Mouse (Mus musculus): ENCODE data around the gene Tma7.

Gene Tma7

GRCm38 (mm10) chr9:109082124-109082800 lies at the start of gene Tma7, which contains the start of gene Ccdc51:
Tma7 (minus strand) TSS chr9:109082587.
Ccdc51 (plus strand) TSS chr9:109082493.
- DNase-seq (ENCODE audit: low read depth), result peak; percentile 96

DNA sequence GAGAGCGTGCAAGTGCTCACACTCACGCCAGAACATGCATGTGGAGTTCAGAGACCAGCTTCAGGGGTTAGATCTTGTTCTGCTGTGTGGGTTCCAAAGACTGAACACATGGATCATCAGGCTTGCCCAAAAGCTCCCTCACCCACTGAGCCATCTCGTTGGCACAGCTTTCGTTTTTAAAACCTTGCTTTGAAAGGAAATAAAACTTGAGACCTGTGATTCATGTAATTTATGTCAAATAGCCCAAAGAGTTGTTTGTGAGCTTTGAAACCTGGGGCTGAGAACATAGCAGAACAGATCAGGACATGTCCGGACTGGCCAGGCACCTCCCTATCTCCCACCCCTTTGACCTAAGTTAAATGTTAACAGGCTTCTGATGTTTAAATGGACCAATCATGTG lies 47.7 kb upstream of the Tma7 start:
- no peak for DNase-seq (ENCODE audit: low read depth)

- DNase-seq (ENCODE audit: low read depth), result peak; percentile 19
Observed at GRCm38 (mm10) chr9:109128211-109128610, 45.8 kb upstream of the Tma7 start.

DNA sequence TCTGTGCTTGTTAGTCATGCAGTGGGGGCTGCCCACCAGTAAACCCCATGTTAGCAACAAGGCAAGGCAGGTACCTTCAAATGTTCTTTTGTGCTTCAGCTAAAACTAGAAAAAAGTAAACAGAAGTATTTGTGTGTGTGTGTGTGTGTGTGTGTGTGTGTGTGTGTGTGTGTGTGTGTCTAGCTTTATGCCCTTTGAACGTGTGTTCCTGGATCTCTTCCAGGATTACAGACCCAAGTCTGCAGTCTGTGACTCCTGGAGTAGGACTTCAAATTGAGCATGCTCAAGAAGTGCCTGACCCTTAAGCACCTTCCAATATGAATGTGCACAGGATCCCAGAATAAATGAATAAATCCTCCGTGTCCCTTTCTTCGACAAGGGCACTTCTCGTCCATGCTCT lies 44.7 kb upstream of the Tma7 start:
- no peak for DNase-seq (ENCODE audit: low read depth)

DNA sequence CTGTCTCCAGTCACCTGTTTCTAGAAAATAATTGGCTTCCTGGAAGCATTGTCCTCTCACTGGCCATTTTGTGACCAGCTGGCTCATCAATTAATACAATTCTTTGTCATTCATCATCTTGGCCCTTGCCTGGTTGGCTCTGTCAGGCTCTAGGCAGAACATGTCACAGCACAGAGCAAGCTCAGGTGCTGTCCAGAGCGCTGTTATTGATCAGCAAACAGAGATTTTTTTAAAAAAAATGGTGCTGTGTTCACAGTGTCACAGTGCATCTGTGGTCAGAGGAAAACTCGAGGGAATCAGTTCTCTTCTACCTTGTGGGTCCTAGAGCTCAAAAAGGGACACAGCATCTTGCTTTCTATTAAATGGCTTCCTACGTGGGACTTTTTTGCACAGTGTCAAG lies 43.1 kb upstream of the Tma7 start:
- no peak for DNase-seq (ENCODE audit: low read depth)

GRCm38 (mm10) chr9:109125043-109125442 lies 42.7 kb upstream of the Tma7 start:
- DNase-seq (ENCODE audit: low read depth), result no peak

GRCm38 (mm10) chr9:109124164-109124563 lies 41.8 kb upstream of the Tma7 start:
- DNase-seq (ENCODE audit: low read depth), result no peak

DNA sequence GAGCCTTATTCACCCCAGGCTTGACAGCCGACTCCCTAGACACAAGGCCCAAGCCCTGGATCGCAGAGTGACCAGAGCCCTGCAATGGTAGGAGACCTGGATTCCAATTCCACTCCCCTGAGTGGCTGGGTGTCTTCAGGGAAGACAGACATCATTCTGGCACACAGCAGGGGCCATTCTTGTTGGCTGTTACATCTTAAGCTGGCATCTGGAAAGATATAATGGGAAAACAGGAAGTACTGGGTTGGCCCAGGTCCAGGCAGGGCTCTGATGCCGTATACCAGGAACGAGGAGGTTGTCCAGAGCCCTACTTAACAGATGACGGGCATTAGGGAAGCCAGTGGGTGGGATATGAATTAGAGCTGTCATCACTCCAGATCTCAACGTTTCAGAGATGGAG lies 40.9 kb upstream of the Tma7 start:
- no peak for DNase-seq (ENCODE audit: low read depth)

- peak; percentile 64 for DNase-seq (ENCODE audit: low read depth)
Observed at GRCm38 (mm10) chr9:109122553-109123085, 40.2 kb upstream of the Tma7 start.

- no peak for DNase-seq (ENCODE audit: low read depth)
Observed at GRCm38 (mm10) chr9:109120956-109121355, 38.6 kb upstream of the Tma7 start.

DNA sequence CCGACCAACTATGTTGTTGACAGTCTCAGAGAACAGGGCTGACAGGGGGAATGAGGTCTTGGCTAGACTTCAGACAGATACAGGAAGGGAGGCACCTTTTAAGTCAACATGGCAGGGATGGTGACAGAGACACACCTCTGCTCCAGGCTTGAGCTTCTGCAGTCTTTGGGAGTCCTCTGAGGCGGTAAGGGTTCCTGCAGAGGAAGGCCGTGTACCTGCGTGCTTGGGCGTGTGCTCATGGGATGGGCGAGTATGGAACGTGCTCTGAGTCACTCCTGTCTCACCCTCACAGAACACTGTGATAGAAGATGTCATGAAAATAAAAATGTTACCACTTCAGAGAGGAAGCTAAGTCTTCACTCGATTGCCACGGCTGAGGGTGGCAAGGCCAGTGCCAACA lies 37.2 kb upstream of the Tma7 start:
- no peak for DNase-seq (ENCODE audit: low read depth)

- DNase-seq (ENCODE audit: low read depth), result no peak
Observed at GRCm38 (mm10) chr9:109118106-109118505, 35.7 kb upstream of the Tma7 start.

DNA sequence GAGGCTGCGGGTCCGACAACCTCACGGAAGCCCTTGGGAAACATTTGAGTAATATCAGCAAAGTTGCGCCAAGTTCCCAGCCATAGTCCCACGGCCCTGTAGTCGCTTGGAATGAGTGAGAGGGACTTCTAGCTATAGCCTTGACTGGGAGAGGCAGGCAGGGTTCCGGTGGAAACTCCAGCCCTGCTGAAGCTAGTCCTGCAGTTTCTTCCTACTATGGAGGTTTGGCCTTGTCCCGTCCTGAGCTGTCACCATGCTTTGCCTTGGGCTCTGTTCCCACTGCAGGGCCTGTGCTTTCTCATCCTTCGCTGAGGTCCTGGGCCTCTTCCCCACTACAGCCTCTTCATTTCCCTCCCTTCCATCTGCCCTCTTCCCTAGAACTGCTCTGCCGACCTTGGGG lies 33.8 kb upstream of the Tma7 start:
- DNase-seq (ENCODE audit: low read depth), result no peak

GRCm38 (mm10) chr9:109114871-109115270 lies 32.5 kb upstream of the Tma7 start:
- DNase-seq (ENCODE audit: low read depth), result no peak

DNA sequence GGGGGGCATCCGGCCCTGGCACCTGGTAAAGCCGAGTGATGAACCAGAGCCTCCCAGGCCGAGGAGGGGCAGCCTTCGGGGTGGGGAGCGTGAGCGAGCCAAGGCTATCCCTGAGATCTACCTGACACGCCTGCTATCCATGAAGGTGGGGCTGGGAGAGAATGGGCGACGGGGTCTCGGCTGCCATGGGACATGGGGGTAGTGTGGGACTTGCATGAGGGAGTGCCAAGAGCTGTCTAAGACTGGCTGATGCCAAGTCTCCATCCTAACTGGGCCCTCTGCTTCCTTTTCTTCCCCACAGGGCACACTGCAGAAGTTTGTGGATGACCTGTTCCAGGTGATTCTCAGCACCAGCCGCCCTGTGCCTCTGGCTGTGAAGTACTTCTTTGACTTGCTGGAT lies 31.9 kb upstream of the Tma7 start:
- DNase-seq (ENCODE audit: low read depth), result no peak

GRCm38 (mm10) chr9:109113331-109113730 lies 30.9 kb upstream of the Tma7 start:
- DNase-seq (ENCODE audit: low read depth), result no peak

- DNase-seq (ENCODE audit: low read depth), result no peak
Observed at GRCm38 (mm10) chr9:109111591-109111990, 29.2 kb upstream of the Tma7 start.

DNA sequence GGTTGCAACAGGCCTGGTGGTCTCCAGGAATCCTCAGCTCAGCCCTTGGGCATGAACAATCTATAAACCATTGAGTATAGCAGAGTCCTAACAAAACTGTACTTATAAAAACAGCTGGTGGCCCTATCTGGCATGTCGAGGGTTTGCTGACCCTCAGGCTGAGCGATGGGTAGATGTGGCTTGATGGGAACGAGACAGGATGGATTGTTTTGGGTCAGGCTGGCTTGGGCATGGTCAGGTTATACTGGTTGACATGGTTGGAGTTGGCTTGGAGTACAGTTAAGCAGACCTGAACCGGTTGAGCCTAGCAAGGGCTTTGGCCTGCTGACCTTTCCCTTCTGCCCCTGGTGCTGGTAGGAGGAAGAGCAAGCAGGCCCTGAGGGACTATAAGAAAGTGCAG lies 28.7 kb upstream of the Tma7 start:
- no peak for DNase-seq (ENCODE audit: low read depth)

GRCm38 (mm10) chr9:109110240-109110639 lies 27.9 kb upstream of the Tma7 start:
- DNase-seq (ENCODE audit: low read depth), result no peak

DNA sequence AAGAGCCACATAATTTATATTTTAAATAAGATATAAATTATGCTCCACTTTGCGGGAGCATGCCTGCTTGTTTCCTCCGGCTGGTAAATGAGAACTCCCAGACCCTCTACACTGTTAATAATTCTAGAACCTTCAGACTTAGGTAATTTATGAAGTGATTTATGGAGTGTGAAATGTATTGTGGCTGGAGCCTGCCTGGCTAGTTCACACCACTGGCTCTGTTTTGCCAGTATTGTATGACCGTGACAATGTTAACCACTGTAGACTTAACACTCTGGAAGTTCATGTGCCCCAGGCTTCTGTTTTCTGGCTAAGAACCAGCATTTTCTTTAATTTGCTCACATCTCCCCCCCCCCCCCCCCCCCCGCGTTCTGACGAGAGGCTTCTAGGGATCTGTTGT lies 25.0 kb upstream of the Tma7 start:
- no peak for DNase-seq (ENCODE audit: low read depth)

DNA sequence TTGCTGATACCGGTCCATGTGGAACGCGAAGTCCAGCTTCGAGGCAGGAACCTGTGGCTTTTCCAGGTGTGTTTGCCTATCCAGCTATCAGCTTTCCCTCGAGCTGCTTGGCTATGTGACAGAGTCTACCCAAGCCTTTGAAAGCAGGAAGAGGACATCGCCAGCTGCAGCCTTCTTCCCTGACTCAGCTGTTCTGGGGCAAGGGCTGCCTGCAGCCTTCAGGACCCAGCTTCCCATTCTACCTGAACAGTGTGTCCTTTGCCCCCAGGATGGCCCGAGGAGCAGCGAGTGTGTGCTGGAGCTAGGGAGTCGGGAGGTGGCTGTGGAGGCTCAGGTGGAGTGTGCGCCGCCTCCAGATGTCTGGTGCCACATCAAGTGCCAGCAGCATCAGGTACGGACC lies 23.3 kb upstream of the Tma7 start:
- DNase-seq (ENCODE audit: low read depth), result no peak

DNA sequence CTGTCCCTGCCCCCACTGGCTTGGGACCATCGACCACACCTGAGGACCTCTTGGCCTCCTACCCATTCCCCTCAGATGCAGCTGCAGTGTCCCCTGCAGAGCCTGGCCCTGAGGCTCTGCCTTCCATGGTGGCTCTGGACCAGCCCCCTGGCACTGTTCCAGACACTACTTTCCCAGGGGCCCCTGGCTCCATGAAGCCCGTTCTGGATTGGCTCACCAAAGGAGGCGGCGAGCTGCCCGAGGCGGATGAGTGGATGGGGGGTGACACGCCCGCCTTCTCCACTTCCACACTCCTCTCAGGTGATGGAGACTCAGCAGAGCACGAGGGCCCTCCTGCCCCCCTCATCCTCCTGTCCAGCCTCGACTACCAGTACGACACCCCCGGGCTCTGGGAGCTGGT lies 22.6 kb upstream of the Tma7 start:
- no peak for DNase-seq (ENCODE audit: low read depth)

DNA sequence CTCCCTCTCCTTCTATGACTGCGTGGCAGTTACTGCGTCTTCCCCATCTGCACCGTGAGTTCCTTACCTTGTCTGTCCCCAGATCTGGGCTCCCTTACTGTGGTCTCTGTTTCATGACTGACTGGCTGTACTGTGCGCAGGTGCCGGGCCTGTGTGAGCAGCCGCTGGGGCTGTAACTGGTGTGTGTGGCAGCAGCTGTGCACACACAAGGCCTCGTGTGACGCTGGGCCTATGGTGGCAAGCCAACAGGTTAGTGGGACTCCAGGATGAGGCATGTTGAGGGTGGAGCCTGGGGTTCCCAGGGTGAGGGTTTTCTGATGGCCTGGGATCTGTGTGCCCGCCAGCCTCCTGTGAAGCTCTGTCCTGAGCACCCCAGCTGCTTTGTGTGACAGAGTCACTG lies 21.7 kb upstream of the Tma7 start:
- no peak for DNase-seq (ENCODE audit: low read depth)

DNA sequence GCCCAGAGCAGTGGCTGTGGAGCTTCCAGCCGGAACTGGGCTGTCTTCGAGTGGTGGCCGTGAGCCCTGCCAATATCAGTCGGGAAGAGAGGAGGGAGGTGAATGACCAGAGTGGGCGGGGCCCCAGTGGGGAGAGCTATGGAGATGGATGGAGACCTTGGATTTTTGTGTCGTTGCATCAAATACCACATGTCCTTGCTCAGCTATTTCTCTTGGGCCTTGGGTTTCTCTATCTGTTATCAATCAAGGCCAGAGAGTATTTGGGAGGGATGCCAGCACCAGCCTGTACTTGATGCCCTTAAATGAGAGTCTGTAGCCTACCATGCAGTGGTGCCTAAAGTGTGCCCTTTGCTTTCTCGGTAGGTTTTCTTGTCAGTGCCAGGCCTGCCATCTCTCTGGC lies 20.9 kb upstream of the Tma7 start:
- DNase-seq (ENCODE audit: low read depth), result no peak

All from 416B (cell line).